Mouse (Mus musculus) heart, embryonic 11.5 days (tissue): ENCODE data around the gene St6galnac3. TPM values are rescaled to one million over a fixed set of nuclear protein-coding genes. Genes with fewer than 3 reads are reported as not detected.

Experiments
- ATAC-seq: fragments of 200-750 bp; cut with Nextera tagmentation; replicated peaks from 2 replicates; pipeline ENCODE4 v1.8.0; 2017; ENCODE audit warnings: moderate library complexity; ENCODE audit not compliant: insufficient number of reproducible peaks, low FRiP score, low TSS enrichment
- H3K27ac ChIP-seq: fragments of 300-500 bp; sonication (generic); 2 replicates; pipeline ENCODE4 v1.5.1; 2014; ENCODE audit warnings: mild to moderate bottlenecking, low read depth, low read length
- H3K27me3 ChIP-seq: fragments of 300-500 bp; sonication (generic); 2 replicates; pipeline ENCODE4 v1.6.1; 2014; ENCODE audit warnings: mild to moderate bottlenecking, low read length, mixed read lengths; ENCODE audit not compliant: control insufficient read depth, insufficient read depth
- H3K36me3 ChIP-seq: fragments of 300-500 bp; sonication (generic); 2 replicates; pipeline ENCODE4 v1.6.1; 2014; ENCODE audit warnings: mild to moderate bottlenecking, low read length, moderate library complexity, mixed read lengths; ENCODE audit not compliant: control insufficient read depth, insufficient read depth
- H3K4me1 ChIP-seq: fragments of 300-500 bp; sonication (generic); 2 replicates; pipeline ENCODE4 v1.6.1; 2014; ENCODE audit warnings: low read length; ENCODE audit not compliant: control insufficient read depth, insufficient read depth
- H3K4me2 ChIP-seq: fragments of 300-500 bp; sonication (generic); 2 replicates; pipeline ENCODE4 v1.6.1; 2014; ENCODE audit warnings: mild to moderate bottlenecking, moderate library complexity
- H3K4me3 ChIP-seq: fragments of 300-500 bp; sonication (generic); 2 replicates; pipeline ENCODE4 v1.5.1; 2014; ENCODE audit warnings: low read depth, low read length
- H3K9ac ChIP-seq: fragments of 300-500 bp; sonication (generic); 2 replicates; pipeline ENCODE4 v1.6.1; 2014; ENCODE audit warnings: mild to moderate bottlenecking, low read depth, low read length, moderate library complexity
- H3K9me3 ChIP-seq: fragments of 300-500 bp; sonication (generic); replicated peaks from 2 replicates; pipeline ENCODE4 v1.6.1; 2016; ENCODE audit warnings: low read length; ENCODE audit not compliant: control insufficient read depth
- WGBS: fragments of 180-500 bp; shearing (Covaris S2); extraction: QIAGEN DNeasy Blood & Tissue Kit; methylation state at CpG from one replicate; pipeline ENCODE4 v1.1.7; 2014; ENCODE audit not compliant: insufficient replicate concordance; 5-methylcytosine and 5-hydroxymethylcytosine counted together
- polyA plus RNA-seq: library from polyadenylated mRNA; unstranded; fragments of >200 nt; fragmentation: Nextera tagmentation; extraction: Ambion mirVana; gene quantifications from 2 replicates; pipeline ENCODE4 v1.2.1, GENCODE M21; 2014

Gene St6galnac3
- polyA plus RNA-seq, 1 experiment from 2014 or later: 29.6 TPM

- Histone ChIP-seq H3K4me1 (no peaks in the 10 kb centered on the region), H3K9me3 (no peaks in the 10 kb centered on the region), H3K4me2 (no peak overlapping the region), H3K36me3 (no peaks in the 10 kb centered on the region), H3K27me3 (no peaks in the 10 kb centered on the region), H3K9ac (no peak overlapping the region), H3K27ac (no peak overlapping the region), H3K4me3 (no peak overlapping the region)
- 88% methylated on average over 11 of the region's 11 CpGs for WGBS
- no peak for ATAC-seq
Measured at GRCm38 (mm10) chr3:153482098-153482497, 242.9 kb downstream of the St6galnac3 start.

- no peak overlapping the region for H3K4me2 ChIP-seq
- H3K36me3 ChIP-seq: no peaks in the 10 kb centered on the region
- no peaks in the 10 kb centered on the region for H3K9me3 ChIP-seq
- H3K27me3 ChIP-seq: no peaks in the 10 kb centered on the region
- ATAC-seq: no peak
- no peak overlapping the region for H3K27ac ChIP-seq
- no peak overlapping the region for H3K9ac ChIP-seq
- H3K4me1 ChIP-seq: no peaks in the 10 kb centered on the region
- 67% methylated on average over 6 of the region's 6 CpGs for WGBS
- no peak overlapping the region for H3K4me3 ChIP-seq
Measured at GRCm38 (mm10) chr3:153481012-153481411, 244.0 kb downstream of the St6galnac3 start.

GRCm38 (mm10) chr3:153480636-153481006 is 244.4 kb downstream of the St6galnac3 start:
- Histone ChIP-seq H3K36me3 (no peaks in the 10 kb centered on the region), H3K27ac (no peak overlapping the region), H3K4me2 (no peak overlapping the region), H3K4me3 (no peak overlapping the region), H3K4me1 (no peaks in the 10 kb centered on the region), H3K27me3 (no peaks in the 10 kb centered on the region), H3K9me3 (no peaks in the 10 kb centered on the region), H3K9ac (no peak overlapping the region)
- WGBS: 64% methylated on average over 5 of the region's 5 CpGs
- no peak for ATAC-seq

- WGBS: 73% methylated on average over 3 of the region's 3 CpGs
- no peak for ATAC-seq
Measured at GRCm38 (mm10) chr3:153480005-153480635, 244.9 kb downstream of the St6galnac3 start.

GRCm38 (mm10) chr3:153475919-153476318 is 249.1 kb downstream of the St6galnac3 start:
- ATAC-seq: no peak
- no peaks in the 10 kb centered on the region for H3K27me3 ChIP-seq
- H3K9ac ChIP-seq: no peak overlapping the region
- no peaks in the 10 kb centered on the region for H3K36me3 ChIP-seq
- whole genome bisulfite sequencing: 86% methylated on average over 9 of the region's 9 CpGs
- H3K4me3 ChIP-seq: no peak overlapping the region
- H3K4me2 ChIP-seq: no peak overlapping the region
- H3K27ac ChIP-seq: no peak overlapping the region
- no peaks in the 10 kb centered on the region for H3K9me3 ChIP-seq
- no peaks in the 10 kb centered on the region for H3K4me1 ChIP-seq

More at GRCm38 (mm10) chr3:153480005-153480635, 244.9 kb downstream of the St6galnac3 start:
- H3K4me3 ChIP-seq: no peak overlapping the region
- H3K36me3 ChIP-seq: no peaks in the 10 kb centered on the region
- H3K27me3 ChIP-seq: no peaks in the 10 kb centered on the region
- no peaks in the 10 kb centered on the region for H3K9me3 ChIP-seq
- no peak overlapping the region for H3K9ac ChIP-seq
- no peak overlapping the region for H3K4me2 ChIP-seq
- no peaks in the 10 kb centered on the region for H3K4me1 ChIP-seq
- no peak overlapping the region for H3K27ac ChIP-seq

GRCm38 (mm10) chr3:153475461-153475860 is 249.5 kb downstream of the St6galnac3 start:
- Histone ChIP-seq H3K27ac (no peak overlapping the region), H3K4me2 (no peak overlapping the region), H3K36me3 (no peaks in the 10 kb centered on the region), H3K9ac (no peak overlapping the region), H3K9me3 (no peaks in the 10 kb centered on the region), H3K4me3 (no peak overlapping the region), H3K4me1 (no peaks in the 10 kb centered on the region), H3K27me3 (no peaks in the 10 kb centered on the region)
- ATAC-seq: no peak
- WGBS: 94% methylated on average over 20 of the region's 20 CpGs

- 84% methylated on average over 11 of the region's 11 CpGs for WGBS
- no peaks in the 10 kb centered on the region for H3K9me3 ChIP-seq
- no peak overlapping the region for H3K9ac ChIP-seq
- no peaks in the 10 kb centered on the region for H3K36me3 ChIP-seq
- no peak overlapping the region for H3K4me2 ChIP-seq
- ATAC-seq: no peak
- no peak overlapping the region for H3K4me3 ChIP-seq
- H3K4me1 ChIP-seq: no peaks in the 10 kb centered on the region
- H3K27ac ChIP-seq: no peak overlapping the region
- no peaks in the 10 kb centered on the region for H3K27me3 ChIP-seq
Measured at GRCm38 (mm10) chr3:153472583-153473471, 252.1 kb downstream of the St6galnac3 start.

- no peak overlapping the region for H3K4me2 ChIP-seq
- 86% methylated on average over 6 of the region's 6 CpGs for WGBS
- H3K9me3 ChIP-seq: no peaks in the 10 kb centered on the region
- no peak overlapping the region for H3K4me3 ChIP-seq
- H3K36me3 ChIP-seq: no peaks in the 10 kb centered on the region
- H3K4me1 ChIP-seq: no peaks in the 10 kb centered on the region
- no peak for ATAC-seq
- no peak overlapping the region for H3K27ac ChIP-seq
- no peak overlapping the region for H3K9ac ChIP-seq
- no peaks in the 10 kb centered on the region for H3K27me3 ChIP-seq
Measured at GRCm38 (mm10) chr3:153463849-153464248, 261.1 kb downstream of the St6galnac3 start.
